Comparison of ENCODE assay signal across 8 mouse cellular contexts in genomic region chr1:43006051-43006514, GRCm38 (mm10). TPM values are rescaled to one million over a fixed set of nuclear protein-coding genes. Genes with fewer than 3 reads are reported as not detected.
DNase-seq lines count a peak whose midpoint lies in the region; ATAC-seq and TF ChIP-seq lines count a peak whose summit lies in the region.

No protein-coding gene starts in this region.

- H3K9me3 ChIP-seq in kidney, embryonic 15.5 days (replicated peaks): no peaks in the 10 kb centered on the region
- no peaks in the 10 kb centered on the region for H3K9me3 ChIP-seq in forebrain, embryonic 12.5 days
- H3K9me3 ChIP-seq in neural tube, embryonic 15.5 days (replicated peaks): no peaks in the 10 kb centered on the region
- no peaks in the 10 kb centered on the region for H3K9me3 ChIP-seq in intestine, embryonic 16.5 days (ENCODE audit: control insufficient read depth, low read length)
- H3K9me3 ChIP-seq in liver, embryonic 12.5 days (replicated peaks): no peaks in the 10 kb centered on the region

- no peak for TF ChIP-seq POLR2A in kidney, adult 2 months (IDR thresholded peaks at IDR 0.05; ENCODE audit: low read depth, low read length)

- 0 out of 2 replicates have a peak, but pooled peaks have one; percentile 52 for ATAC-seq in kidney, embryonic 15.5 days (replicated peaks; ENCODE audit: low FRiP score)
- ATAC-seq in forebrain, embryonic 12.5 days (ENCODE audit: low FRiP score): peak; percentile 95
- peak; percentile 86 for ATAC-seq in neural tube, embryonic 15.5 days (ENCODE audit: low FRiP score)
- no peak for ATAC-seq in intestine, embryonic 16.5 days
- ATAC-seq in liver, embryonic 12.5 days: no peak

- WGBS in kidney, embryonic 15.5 days: 53% methylated on average over 13 of the region's 13 CpGs
- WGBS in kidney, adult 2 months: 38% methylated on average over 13 of the region's 13 CpGs
- WGBS in forebrain, embryonic 12.5 days: 15% methylated on average over 13 of the region's 13 CpGs
- WGBS in neural tube, embryonic 15.5 days: 36% methylated on average over 13 of the region's 13 CpGs
- 61% methylated on average over 13 of the region's 13 CpGs for WGBS in intestine, embryonic 16.5 days
- 62% methylated on average over 13 of the region's 13 CpGs for WGBS in liver, embryonic 12.5 days (ENCODE audit: insufficient replicate concordance)

- H3K4me3 ChIP-seq in kidney, embryonic 15.5 days (replicated peaks): no peak overlapping the region
- no peak overlapping the region for H3K4me3 ChIP-seq in kidney, adult 2 months (ENCODE audit: insufficient read depth, low read depth, low read length)
- peak overlapping the region; percentile 25 for H3K4me3 ChIP-seq in forebrain, embryonic 12.5 days (replicated peaks)
- 0 out of 2 replicates have a peak overlapping the region, but pooled peaks have one; percentile 7 for H3K4me3 ChIP-seq in neural tube, embryonic 15.5 days (replicated peaks)
- H3K4me3 ChIP-seq in intestine, embryonic 16.5 days (ENCODE audit: low read length): no peak overlapping the region
- no peak overlapping the region for H3K4me3 ChIP-seq in liver, embryonic 12.5 days

- TF ChIP-seq CTCF in kidney, adult 2 months (conservative IDR thresholded peaks at IDR 0.05; ENCODE audit: insufficient read depth, insufficient read length, low read depth, low read length): no peak

- H3K9ac ChIP-seq in kidney, embryonic 15.5 days: no peak overlapping the region
- 0 out of 2 replicates have a peak overlapping the region, but pooled peaks have one; percentile 8 for H3K9ac ChIP-seq in forebrain, embryonic 12.5 days
- no peak overlapping the region for H3K9ac ChIP-seq in neural tube, embryonic 15.5 days (replicated peaks)
- no peak overlapping the region for H3K9ac ChIP-seq in intestine, embryonic 16.5 days (ENCODE audit: low read depth, low read length)
- no peak overlapping the region for H3K9ac ChIP-seq in liver, embryonic 12.5 days

- no peak for DNase-seq in kidney, adult 2 months
- peak; percentile 15 to 20 for DNase-seq in layer of hippocampus, postnatal 14 days (ENCODE audit: low spot score in 2 of 2)
- no peak for DNase-seq in urinary bladder, postnatal 25 days (ENCODE audit: low spot score)

- 0 out of 2 replicates have a peak, but pooled peaks cover 3% of the 10 kb centered on the region for H3K4me1 ChIP-seq in kidney, embryonic 15.5 days
- no peaks in the 10 kb centered on the region for H3K4me1 ChIP-seq in kidney, adult 2 months (ENCODE audit: control insufficient read depth, insufficient read depth, low read length)
- H3K4me1 ChIP-seq in forebrain, embryonic 12.5 days: peaks cover 17% of the 10 kb centered on the region
- H3K4me1 ChIP-seq in neural tube, embryonic 15.5 days: no peaks in the 10 kb centered on the region
- no peaks in the 10 kb centered on the region for H3K4me1 ChIP-seq in intestine, embryonic 16.5 days (ENCODE audit: control insufficient read depth, insufficient read depth, low read length)
- no peaks in the 10 kb centered on the region for H3K4me1 ChIP-seq in liver, embryonic 12.5 days

- H3K4me2 ChIP-seq in kidney, embryonic 15.5 days: peak overlapping the region; percentile 20; the same call in 1 of the 2 replicates
- H3K4me2 ChIP-seq in forebrain, embryonic 12.5 days: peak overlapping the region; percentile 48
- peak overlapping the region; percentile 32; the same call in 1 of the 2 replicates for H3K4me2 ChIP-seq in neural tube, embryonic 15.5 days
- no peak overlapping the region for H3K4me2 ChIP-seq in intestine, embryonic 16.5 days (ENCODE audit: low read depth, low read length)
- H3K4me2 ChIP-seq in liver, embryonic 12.5 days: no peak overlapping the region

- H3K27me3 ChIP-seq in kidney, embryonic 15.5 days: no peaks in the 10 kb centered on the region
- H3K27me3 ChIP-seq in kidney, adult 2 months (replicated peaks; ENCODE audit: control insufficient read depth, insufficient read depth, low read length): no peaks in the 10 kb centered on the region
- H3K27me3 ChIP-seq in forebrain, embryonic 12.5 days: no peaks in the 10 kb centered on the region
- no peaks in the 10 kb centered on the region for H3K27me3 ChIP-seq in neural tube, embryonic 15.5 days (replicated peaks)
- H3K27me3 ChIP-seq in intestine, embryonic 16.5 days (replicated peaks; ENCODE audit: control insufficient read depth, insufficient read depth, low read length): no peaks in the 10 kb centered on the region
- no peaks in the 10 kb centered on the region for H3K27me3 ChIP-seq in liver, embryonic 12.5 days (replicated peaks)

- H3K36me3 ChIP-seq in kidney, embryonic 15.5 days: no peaks in the 10 kb centered on the region
- no peaks in the 10 kb centered on the region for H3K36me3 ChIP-seq in kidney, adult 2 months (ENCODE audit: control insufficient read depth, insufficient read depth, low read length)
- H3K36me3 ChIP-seq in forebrain, embryonic 12.5 days (replicated peaks): no peaks in the 10 kb centered on the region
- no peaks in the 10 kb centered on the region for H3K36me3 ChIP-seq in neural tube, embryonic 15.5 days
- H3K36me3 ChIP-seq in intestine, embryonic 16.5 days (ENCODE audit: control insufficient read depth, insufficient read depth, low read length): no peaks in the 10 kb centered on the region
- no peaks in the 10 kb centered on the region for H3K36me3 ChIP-seq in liver, embryonic 12.5 days

- no peak overlapping the region for H3K27ac ChIP-seq in kidney, embryonic 15.5 days
- no peak overlapping the region for H3K27ac ChIP-seq in kidney, adult 2 months (ENCODE audit: insufficient read depth, low read depth, low read length)
- peak overlapping the region; percentile 75 for H3K27ac ChIP-seq in forebrain, embryonic 12.5 days
- H3K27ac ChIP-seq in neural tube, embryonic 15.5 days (replicated peaks): no peak overlapping the region
- H3K27ac ChIP-seq in intestine, embryonic 16.5 days (ENCODE audit: low read length): no peak overlapping the region
- no peak overlapping the region for H3K27ac ChIP-seq in liver, embryonic 12.5 days

RNA-seq across cellular contexts. Expression of gene Gpr45, which starts 53.4 kb away (rescaled TPM):
- polyA plus RNA-seq in kidney, embryonic 15.5 days (2015; fragmentation: Nextera tagmentation; extraction: Ambion mirVana): 13.1 and 13.4 TPM in 2 replicates
- polyA plus RNA-seq in kidney, adult 2 months (2012; rRNA removed): 0.33 TPM in 2 replicates
- 21.0 and 22.7 TPM in 2 replicates for polyA plus RNA-seq in forebrain, embryonic 12.5 days (2016; fragmentation: Nextera tagmentation; extraction: Ambion mirVana)
- total RNA-seq in layer of hippocampus, postnatal 14 days (2021): 10 to 100 TPM; 23.7 to 26.5 TPM
- polyA plus RNA-seq in neural tube, embryonic 15.5 days (2015; fragmentation: Nextera tagmentation; extraction: Ambion mirVana): 11.9 and 14.1 TPM in 2 replicates
- 3.6 TPM in 2 replicates for polyA plus RNA-seq in intestine, embryonic 16.5 days (2015; fragmentation: Nextera tagmentation; extraction: Ambion mirVana)
- polyA plus RNA-seq in liver, embryonic 12.5 days (2016; fragmentation: Nextera tagmentation; extraction: Ambion mirVana): 0.56 and 0.84 TPM in 2 replicates

Comparison
In these comparisons a context has a peak if more than half of its experiments do, and no peak if none do; other contexts are left out.
1. ATAC-seq: peak in kidney, embryonic 15.5 days (single experiment), forebrain, embryonic 12.5 days (single experiment) and neural tube, embryonic 15.5 days (single experiment); none in intestine, embryonic 16.5 days (single experiment) and liver, embryonic 12.5 days (single experiment).
2. H3K4me2 ChIP-seq: peak in kidney, embryonic 15.5 days (single experiment), forebrain, embryonic 12.5 days (single experiment) and neural tube, embryonic 15.5 days (single experiment); none in intestine, embryonic 16.5 days (single experiment) and liver, embryonic 12.5 days (single experiment).
3. H3K4me3 ChIP-seq: peak in forebrain, embryonic 12.5 days (single experiment) and neural tube, embryonic 15.5 days (single experiment); none in kidney, embryonic 15.5 days (single experiment), kidney, adult 2 months (single experiment), intestine, embryonic 16.5 days (single experiment) and liver, embryonic 12.5 days (single experiment).
4. DNase-seq: peak in layer of hippocampus, postnatal 14 days (2 of 2); none in kidney, adult 2 months (single experiment) and urinary bladder, postnatal 25 days (single experiment).